Mouse (Mus musculus) thymus, postnatal 25 days (tissue): ENCODE measurements around the gene Mical2.

Experiments used
- DNase-seq: peaks from one replicate; pipeline ENCODE4 v3.0.0; 2022

The Mical2 gene

DNA sequence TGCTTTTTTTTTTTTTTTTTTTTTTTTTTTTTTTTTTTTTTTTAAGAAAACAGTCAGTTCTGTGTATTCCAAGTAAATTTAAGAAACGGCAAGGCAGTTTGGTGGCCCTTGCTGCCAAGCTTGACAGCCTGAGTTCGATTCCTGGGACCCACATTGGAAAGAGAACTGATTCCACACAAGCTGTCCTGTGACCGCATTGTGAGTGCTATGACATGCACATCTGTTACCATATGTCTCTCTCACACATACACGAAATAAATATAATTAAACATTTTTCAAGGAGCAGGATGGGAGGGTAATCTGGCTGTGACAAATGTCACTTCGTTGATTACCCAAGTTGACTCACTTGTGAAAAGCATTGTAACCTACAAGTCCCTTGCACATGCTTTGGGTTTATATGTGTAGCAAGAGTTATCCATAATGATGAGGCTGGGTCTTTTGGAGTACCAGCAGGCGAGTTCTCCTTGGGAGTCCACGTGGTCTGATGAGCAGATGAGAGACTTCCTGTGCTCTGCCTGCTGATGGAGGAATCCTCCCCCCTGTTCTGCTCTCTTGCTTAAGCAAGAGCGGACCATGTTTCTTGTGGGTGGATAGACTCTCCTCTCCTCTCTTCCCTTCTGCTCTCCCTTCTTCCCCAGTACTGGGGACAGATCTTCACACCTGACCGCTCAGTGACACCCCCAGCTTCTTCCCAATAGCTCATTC, 58.1 kb downstream of the Mical2 start:
- no peak for DNase-seq

DNA sequence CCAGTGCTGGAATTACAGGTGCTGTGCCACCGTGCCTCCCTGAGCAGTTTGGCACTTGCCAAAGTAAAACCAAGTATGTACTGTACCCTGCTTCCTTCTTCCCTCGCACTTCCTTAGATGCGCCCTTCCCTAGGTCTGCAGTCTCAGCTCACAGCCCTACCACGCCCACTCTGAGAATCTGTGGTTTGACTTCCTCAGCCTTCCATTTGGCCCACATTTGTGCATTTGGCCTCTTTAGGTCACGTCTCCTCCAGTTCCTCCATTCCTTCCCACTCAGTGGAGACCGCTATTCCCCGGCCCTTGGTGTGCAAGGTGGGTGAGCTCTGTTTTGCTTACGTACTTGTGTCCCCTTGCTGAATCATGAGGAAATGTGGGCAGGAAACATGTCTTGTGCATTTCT, 59.9 kb downstream of the Mical2 start:
- DNase-seq = peak; percentile 8

DNA sequence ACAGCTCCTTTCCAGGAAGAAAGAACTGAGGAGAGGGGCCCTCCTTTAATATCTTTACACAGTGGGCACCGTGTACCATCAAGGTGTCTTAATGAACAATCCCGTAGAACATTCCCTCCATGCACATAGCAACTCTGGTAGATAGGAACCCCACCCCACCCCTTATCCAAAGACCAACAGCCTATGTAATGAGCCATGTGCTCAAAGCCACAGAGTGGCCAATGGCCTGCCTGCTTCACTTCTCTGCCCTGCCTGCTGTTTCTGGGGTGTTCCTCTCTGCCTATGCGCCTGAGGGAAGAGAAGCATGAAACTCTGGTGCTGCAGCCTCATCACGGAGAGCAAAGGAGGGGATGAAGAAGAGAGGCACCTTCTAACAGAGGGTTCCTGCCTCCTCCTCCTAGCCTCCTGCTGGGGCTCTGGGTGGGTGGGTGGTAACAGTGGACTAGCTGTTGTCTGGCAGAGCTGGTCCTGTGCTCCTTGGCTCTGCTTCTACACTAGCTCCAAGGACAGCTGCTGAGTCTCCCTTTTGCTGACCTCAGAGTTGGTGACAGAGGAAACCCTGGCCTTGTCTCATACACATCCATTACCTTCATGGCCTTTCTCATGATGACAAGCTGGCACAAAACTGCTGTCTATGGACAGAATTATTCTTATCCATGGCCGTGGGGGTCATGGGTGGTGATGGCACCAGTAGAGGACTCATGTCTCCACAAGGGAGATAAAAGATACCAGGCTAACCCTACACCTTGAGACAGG, 62.9 kb downstream of the Mical2 start:
- no peak for DNase-seq

DNA sequence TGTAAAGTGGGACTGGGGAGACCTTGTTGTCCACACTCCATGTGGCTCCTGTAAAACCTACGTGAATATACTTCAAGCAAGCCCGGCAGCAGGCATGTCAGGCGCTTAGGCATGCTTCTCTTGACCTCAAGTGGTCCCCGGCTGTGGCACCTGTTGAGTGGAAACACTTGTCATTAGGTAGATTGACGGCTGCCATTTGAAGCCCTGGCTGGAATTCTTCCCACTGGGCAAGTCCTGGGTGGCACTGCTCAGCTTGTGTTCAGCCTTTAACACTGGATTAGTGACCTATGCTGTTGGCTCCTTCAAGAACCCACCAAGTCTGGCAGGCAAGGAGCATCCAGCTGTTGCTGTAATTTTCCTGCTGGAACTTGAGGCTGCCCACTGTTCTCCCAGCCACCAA, 63.9 kb downstream of the Mical2 start:
- no peak for DNase-seq

DNA sequence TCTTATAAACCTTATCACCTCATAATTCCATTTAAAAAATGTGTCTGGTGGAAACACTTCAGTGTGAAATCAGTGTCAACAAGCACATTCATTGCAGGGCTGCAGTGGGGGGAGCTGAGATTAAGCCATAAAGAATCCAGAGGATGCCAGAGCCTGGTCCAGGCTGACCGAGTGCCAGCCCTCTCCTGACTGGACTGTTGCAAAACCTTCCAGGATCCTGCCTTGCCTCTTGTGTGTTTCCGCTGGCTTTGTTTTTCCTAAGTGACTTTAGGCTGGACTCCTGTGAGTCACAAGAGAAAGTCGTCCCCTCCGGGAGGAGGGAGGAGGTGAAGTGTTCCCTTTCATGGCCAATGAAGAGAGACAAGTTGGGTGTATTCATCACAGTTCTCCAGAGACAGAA, 64.3 kb downstream of the Mical2 start:
- DNase-seq = no peak

DNA sequence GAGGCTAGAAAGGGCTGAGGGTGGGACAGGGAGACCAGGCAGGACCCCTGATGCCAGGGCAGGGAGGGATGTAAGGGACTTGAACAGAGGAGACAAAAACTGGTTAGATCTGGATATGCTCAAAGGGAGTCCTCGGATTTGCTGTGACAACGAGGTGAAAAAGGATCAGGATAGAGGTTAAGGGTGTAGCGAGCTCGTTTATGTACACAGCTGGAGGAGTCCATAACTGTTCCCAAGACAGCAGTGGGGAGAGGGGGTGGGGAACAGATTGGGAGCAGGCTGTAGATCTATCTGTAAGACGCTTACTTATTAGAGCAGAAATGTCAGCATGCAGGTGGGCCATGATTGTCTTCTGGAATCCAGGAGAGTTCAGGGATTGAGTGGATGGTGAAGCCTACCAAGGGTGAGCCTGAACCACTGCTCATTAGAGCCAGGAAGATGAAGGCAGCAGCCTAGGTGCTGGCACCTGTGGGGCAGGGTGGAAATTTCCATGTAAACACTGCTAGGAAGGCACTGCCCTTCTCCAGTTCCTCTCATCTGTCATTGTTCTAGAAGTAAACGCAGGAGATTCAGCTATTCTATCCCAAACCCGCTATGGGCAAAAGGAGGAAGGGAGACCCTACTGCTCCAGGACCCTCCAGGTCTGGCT, 67.9 kb downstream of the Mical2 start:
- DNase-seq = no peak

DNA sequence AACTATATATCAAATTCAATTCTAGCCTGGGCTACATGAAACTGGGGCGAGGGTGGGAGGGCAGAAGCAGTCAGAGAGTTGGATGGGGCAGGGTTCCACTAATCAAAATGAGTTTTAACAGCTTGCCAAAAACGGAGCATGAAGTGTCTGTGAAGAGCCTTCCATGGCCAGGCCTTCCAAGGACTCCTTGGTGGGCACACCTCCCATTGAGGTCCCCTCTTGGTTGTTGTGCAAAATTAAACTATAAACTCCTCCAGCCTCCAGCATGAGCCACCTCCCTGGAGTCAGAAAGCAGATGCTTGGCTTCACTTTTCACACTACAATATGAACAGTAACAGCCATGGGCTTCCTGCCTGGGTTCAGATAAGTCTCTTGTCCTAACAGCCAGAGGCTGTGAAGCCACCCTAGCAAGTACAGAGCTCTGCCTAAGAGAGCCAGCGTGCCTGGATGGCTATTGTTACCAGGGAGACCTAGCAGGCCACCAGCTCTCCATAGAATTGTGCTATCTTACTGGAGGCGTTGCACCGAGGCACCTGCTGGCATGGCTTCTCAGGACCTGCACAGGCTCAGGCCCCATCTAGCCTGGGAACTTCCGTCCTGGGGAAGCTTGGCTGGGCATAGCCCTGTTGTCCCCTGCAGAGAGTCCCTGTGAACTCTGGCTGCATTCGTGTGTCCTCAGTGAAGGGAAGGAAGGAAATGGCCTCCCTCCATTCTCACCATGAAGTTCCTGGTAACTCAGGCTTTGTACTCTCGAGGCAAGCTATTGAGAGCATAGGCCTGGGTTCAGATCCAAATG, 70.0 kb downstream of the Mical2 start:
- DNase-seq = no peak

DNA sequence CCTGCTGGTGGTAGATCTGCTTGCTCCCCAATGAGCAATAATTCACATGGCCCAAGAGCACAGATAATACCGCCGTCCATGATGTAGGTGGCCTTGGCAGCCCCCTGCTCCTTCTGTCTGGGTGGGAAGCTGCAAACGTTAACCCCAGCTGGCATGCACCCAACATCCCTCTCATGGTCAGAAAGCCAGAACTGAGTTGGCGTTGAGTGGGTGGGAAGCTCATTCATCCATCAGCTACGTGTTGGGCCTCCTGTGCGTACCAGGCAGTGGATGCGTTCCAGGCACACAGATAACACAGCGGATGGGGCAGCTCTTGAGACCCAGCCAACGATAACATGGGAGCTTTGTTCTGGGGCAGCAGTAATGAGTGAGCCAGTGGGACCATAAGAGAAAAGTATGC, 72.4 kb downstream of the Mical2 start:
- DNase-seq = no peak

DNA sequence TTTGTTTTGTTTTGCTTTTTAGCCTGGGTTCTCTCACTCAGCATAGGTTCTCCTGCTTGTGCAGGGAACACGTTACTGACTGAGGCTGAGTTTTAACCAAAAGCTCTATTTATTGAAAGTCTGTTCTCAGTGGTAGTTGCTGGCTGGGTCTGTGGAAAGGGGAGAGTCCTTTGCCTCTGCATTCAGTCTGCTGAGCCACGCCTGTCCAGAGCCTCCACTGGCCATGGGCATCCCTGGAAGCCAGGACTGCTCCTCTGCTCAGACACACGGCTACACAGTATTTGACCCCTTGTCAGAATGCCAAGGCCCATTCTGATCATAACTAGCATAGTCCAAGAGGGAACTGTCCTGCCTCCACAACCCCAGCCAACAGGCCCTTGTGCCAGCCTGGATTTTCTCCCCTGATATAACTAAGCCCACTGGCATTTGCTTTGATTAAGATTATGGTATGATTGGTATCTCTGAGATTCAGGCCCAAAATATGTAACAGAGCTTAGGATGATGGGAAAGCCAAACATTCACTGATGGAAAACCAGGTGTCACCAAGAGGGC, 73.3 kb downstream of the Mical2 start:
- DNase-seq = no peak

DNA sequence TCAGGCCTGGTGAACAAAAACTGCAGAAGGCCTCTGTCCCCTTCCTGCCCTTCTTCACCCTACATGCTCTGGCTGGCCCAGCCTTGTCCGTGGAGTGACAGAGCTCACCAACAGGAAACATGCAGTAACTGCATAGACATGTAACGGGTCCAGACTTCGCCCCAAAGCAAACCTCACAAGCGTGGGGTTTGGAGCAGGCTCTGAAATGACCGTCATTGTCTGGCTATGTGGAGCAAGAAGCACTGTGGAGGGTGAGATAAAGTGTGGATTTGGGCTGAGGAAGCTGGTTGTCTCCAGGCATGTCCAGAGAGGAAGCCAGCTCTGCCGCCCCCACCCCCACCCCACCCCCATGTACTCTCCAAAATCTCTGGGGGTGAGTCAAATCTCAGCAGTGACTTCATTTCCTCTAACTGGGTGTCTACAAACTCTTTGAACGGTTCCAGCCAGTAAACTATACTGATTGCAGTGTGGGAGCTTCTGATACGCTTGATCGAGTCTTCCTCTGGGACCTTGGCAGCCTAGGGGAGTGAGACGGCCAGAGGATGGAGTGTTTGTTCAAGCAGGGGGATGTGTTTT, 74.0 kb downstream of the Mical2 start:
- no peak for DNase-seq

DNA sequence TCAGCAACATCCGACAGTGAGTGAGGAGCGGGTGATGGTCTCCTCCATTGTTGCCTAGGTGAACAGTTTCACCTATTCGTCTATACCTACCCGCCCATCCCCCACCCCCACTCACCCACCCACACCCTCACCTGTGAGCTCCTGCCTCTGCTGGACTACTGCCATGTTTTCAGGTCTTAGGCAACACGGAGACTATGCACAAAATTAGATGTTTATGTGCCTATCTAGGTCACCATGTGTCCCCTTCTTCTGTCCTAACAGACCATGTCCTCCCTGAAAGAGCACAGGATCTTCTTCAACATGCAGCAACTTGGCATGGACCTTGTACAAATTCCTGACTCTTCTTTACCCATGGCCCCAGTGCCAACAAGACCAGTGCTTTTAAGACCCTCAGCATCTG, 74.5 kb downstream of the Mical2 start:
- no peak for DNase-seq

DNA sequence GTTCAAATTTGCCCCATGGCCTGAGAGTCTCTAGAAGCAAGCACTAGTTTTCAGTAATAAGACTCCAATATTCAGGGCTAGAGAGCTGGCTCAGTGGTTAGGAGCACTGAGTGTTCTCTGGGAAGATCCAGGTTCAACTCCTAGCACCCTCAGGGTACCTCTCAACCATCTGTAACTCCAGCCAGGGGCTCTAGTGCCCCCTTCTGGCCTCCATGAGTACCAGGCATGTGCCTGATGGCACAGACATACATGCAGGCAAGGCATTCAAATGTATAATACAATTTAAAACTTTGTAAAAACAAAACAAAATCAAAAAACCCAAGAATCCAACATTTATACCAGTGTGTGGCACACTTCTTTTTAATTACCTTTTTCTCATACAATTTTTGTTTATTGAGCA, 75.4 kb downstream of the Mical2 start:
- no peak for DNase-seq

DNA sequence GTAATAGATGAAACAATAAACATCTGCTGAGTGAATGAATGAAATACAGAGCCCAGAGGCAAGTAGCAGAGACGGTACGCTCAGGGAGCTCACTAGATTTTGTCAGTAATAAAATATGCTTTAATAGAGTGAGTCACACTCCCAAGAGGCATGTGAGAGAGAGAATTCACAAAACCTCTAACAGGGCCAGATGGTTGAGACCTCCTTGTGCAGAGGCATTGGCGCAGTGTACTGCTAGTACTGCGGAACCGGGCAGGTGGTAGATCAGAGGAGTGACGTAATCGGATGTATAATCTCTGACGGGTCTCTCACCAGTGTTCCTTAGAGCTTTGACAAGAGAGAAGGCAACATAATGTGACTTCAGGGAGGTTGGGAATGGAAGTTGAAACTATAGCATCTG, 78.7 kb downstream of the Mical2 start:
- DNase-seq = no peak

DNA sequence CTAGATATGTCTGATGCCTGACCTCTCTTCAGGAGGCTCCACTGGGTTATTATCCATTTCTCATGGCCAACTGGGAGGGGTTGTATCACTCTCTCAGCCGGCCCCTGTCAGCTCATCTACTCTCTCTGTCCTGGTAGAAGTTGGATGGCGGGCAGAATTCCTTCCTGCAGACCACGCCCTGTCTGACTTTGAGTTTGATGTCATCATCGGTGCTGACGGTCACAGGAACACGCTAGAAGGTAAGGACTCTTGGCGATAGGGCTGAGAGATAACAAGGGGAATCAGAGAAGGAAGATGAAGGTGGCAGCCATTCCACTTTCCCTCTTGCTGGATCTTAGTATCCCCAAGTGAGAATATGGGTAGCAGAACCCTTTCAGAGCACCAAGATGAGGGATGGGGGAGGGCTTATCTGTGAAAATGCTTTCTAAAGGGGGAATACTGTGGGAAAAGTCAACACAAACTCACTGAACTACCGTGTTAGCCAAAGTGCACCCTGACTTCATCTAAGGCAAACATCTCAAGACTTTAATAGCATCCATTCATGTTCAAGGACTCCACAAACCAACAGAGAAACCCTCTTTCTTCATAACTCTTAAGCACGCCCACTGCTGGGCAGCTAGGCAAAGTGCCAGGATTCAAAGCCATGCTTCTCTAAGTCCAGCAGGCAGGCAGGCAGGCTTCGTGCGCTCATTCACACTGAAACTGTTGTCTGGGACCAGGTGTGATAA, 83.8 kb downstream of the Mical2 start:
- DNase-seq = no peak

DNA sequence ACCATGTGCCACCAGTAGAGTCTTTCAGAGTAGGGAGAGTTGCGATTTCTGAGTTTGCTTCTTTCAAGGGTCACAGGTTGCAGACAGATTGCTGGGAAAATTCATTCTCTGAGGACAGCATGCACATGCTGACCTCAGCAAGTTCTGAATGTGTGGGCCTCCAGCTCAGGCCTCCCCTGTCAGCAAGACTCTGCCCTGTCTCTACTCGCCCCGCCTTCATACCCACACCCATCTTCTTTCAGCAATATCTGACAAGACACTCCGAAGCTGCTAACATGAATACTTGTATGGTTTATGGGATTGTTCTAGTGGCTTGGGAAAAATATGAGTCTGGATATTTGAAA, 84.3 kb downstream of the Mical2 start:
- DNase-seq = no peak

DNA sequence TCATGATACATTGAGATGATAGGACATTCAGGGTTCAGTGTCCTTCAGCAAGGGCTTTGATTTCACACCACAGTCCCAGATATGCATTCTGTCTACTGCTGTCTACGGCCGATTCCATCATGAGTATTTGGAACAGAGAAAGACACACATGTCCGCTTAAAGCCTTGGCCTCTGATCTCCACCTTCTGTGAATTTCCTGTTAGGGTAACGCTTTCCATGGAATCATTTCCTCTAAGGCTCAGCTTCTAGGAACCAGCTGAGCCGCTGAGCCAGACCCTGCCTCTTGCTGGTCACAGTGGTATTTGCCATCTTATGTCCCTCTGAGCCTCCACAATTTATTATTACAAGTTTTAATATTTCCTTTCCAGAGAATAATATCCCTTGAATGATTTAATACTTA, 87.6 kb downstream of the Mical2 start:
- no peak for DNase-seq

DNA sequence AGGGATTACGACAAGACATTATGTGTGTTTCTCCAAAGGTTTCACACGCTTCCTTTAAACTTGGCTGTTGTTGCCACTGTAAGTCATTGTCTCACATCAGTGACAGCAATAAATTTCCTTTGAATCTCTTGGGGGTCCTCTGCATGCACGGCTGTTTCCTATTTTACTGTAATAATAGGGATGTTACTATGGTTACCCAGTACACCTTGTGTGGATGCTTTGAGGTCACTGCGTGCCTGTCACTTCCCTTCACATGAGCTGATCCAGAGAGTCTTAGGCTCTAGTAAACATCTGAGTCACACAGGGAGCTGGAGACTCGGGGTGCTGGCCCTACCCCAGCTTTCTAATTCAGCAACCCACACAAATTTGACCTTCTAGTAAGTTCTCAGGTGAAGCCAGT, 88.0 kb downstream of the Mical2 start:
- no peak for DNase-seq

DNA sequence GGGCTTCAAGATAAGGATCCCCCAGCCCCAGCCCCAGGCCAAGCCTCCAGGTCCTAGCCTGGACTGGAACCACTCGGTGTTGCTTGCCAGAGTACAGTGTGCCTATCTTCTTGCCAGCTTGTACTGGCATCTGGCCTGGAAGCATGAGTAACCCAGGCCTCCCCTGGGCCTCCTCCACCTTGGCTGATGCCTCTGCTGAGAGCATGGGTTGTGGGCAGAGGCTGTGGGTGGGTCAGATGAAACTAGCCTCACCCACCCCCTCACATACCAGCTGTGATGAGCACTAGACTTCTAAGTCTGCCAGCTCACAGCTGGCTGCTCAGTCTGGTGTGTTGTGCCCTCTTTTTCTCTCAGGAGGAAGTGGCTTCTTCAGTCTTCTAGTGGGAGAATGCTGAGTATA, 90.6 kb downstream of the Mical2 start:
- DNase-seq = peak; percentile 67

DNA sequence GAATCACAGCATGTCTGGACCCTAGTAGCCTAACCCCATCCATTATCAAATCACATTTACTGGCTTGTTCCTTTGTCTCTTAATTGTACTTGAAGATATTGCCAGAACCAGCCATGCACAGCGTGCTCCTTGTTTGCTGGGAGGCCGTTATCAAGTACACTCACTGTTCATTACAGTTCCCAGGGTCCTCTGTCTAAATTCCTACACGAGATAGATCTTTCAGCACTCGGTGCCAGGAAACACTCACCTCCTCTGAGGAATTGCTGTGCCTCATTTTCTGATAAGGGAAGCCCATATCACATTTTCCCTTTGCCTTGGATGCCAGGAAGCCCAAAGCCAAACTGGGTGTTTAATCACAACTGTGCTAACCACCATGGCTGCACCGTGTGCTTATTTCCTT, 91.8 kb downstream of the Mical2 start:
- DNase-seq = no peak

DNA sequence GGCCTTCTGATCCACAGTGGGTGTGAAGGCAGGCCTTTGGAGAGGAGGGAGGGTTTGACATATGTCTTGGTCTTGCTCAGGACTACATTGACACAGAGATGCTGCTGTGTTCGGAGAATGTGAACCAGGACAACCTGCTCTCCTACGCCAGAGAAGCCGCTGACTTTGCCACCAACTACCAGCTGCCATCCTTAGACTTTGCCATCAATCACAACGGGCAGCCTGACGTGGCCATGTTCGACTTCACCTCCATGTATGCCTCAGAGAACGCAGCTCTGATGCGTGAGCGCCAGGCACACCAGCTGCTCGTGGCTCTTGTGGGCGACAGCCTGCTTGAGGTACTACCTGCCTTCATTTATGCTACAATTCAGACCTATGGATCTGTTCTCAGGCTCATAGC, 92.7 kb downstream of the Mical2 start:
- DNase-seq = peak; percentile 12

DNA sequence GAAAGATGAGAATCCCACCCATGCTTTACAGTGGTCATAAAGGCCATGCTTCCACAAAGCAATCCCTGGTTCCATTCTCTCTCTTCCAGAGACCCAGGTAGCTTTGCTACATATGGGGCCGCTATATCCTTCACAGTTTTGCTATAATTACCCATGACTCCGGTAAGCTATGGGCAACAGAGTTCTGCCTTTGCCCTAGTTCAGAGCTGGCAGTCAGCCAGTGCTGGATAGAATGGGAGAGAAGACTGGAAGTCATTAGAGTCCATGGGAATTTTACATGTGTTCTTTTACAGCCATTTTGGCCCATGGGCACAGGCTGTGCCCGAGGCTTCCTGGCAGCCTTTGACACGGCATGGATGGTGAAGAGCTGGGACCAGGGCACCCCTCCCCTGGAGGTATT, 93.8 kb downstream of the Mical2 start:
- DNase-seq = no peak

DNA sequence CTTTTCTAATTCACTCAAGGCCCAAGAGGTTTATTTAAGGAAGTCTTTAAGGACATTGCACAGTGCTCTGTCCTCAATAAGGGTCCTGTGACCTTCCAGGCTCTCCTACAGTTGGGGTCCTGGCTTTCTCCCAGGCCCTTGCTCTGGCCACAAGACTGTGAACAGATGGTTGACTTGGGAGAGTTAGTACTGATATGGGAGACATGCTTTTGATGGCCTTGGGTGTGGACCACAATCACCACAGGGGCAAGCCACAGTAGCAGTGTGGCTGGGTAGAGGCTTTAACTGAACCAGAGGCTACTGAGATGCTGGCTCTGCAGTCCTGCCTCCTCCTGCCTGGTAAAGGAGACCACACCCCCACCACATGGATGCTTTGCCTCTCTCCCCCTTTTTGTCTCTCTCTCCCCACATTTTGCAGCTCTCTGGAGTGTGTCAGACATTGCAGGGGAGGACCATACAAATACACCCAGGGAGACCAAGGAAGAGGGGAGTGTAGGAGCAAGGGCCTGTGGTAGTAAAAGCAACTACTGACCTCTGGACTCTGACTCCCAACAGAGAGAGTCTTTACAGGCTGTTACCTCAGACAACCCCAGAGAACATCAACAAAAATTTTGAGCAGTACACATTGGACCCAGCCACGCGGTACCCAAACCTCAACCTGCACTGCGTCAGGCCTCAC, 94.5 kb downstream of the Mical2 start:
- no peak for DNase-seq
